Mouse (Mus musculus) MEL (cell line): ENCODE measurements around the gene Alg2.

ENCODE experiments used
- CTCF ChIP-seq, 3 experiments: IDR thresholded peaks in 2 of 3; conservative IDR thresholded peaks in 1 of 3; 2 replicates each; pipeline ENCODE4 v1.5.1; 2011 to 2012; ENCODE audit warnings: low read length in 3 of 3, low read depth in 2 of 3, mild to moderate bottlenecking in 2 of 3, improper control_type of control experiment in 1 of 3, inconsistent platforms in 1 of 3, mixed read lengths in 1 of 3, moderate library complexity in 1 of 3; ENCODE audit not compliant: control insufficient read depth in 1 of 3, insufficient read depth in 1 of 3, poor library complexity in 1 of 3, severe bottlenecking in 1 of 3
- EP300 ChIP-seq, 2 experiments: IDR thresholded peaks; 2 replicates each; pipeline ENCODE4 v1.6.1; 2011; ENCODE audit warnings: improper control_type of control experiment in 2 of 2, low read length in 2 of 2, low read depth in 1 of 2, mild to moderate bottlenecking in 1 of 2
- GATA1 ChIP-seq: IDR thresholded peaks from 2 replicates; pipeline ENCODE4 v1.6.1; 2011; ENCODE audit warnings: low read depth, low read length, improper control_type of control experiment
- JUND ChIP-seq: IDR thresholded peaks from 2 replicates; pipeline ENCODE4 v1.6.1; 2011; ENCODE audit warnings: low read depth, mild to moderate bottlenecking, improper control_type of control experiment, low read length
- MAZ ChIP-seq: IDR thresholded peaks from 2 replicates; pipeline ENCODE4 v1.6.1; 2012; ENCODE audit warnings: low read depth, mild to moderate bottlenecking, inconsistent platforms, low read length, improper control_type of control experiment
- MYC ChIP-seq: IDR thresholded peaks from 2 replicates; pipeline ENCODE4 v1.6.1; 2011; ENCODE audit warnings: low read depth, mild to moderate bottlenecking, low read length, improper control_type of control experiment, moderate library complexity
- POLR2A ChIP-seq, 2 experiments: IDR thresholded peaks; 2 replicates each; pipeline ENCODE4 v1.6.1; 2011 to 2012; ENCODE audit warnings: low read length in 2 of 2, mild to moderate bottlenecking in 2 of 2, control low read depth in 1 of 2, improper control_type of control experiment in 1 of 2, low read depth in 1 of 2, moderate library complexity in 1 of 2; ENCODE audit not compliant: control insufficient read depth in 1 of 2, insufficient read depth in 1 of 2, poor library complexity in 1 of 2
- USF1 ChIP-seq: IDR thresholded peaks from 2 replicates; pipeline ENCODE4 v1.6.1; 2014; ENCODE audit warnings: low read depth, mild to moderate bottlenecking, inconsistent platforms, low read length, improper control_type of control experiment, moderate library complexity

DNA sequence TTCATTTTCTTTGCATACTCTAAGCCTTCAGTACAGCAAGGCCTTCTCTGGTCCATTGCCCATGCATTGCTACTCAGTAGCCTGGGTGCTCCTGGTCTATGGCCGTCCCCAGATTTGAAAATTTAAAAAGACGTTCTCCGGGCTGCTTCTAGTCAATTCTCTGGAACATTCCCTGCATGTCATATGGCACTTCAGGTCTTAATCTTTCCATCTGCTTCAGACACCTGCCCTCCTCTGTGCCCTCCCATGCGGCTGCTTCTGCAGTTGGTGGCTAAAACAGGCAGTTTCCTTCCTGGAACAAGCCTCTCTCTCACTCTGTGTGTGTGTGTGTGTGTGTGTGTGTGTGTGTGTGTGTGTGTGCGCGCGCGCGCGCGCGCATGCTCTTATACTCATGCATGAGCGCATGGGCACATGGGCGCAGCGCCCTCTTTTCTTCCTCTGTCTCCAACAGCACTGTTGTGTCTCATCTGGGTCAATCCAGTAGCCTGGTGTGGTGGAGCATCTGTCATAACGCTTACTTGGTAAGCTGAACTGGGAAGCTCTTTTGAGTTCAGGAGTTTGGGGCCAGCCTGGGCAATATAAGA lies 48.8 kb downstream of the Alg2 start:
- TF ChIP-seq CTCF (IDR thresholded peaks at IDR 0.05 in 2 of 3, conservative IDR thresholded peaks at IDR 0.05 in 1 of 3; ENCODE audit: control insufficient read depth in 1 of 3, insufficient read depth in 1 of 3, low read depth in 2 of 3, low read length in 3 of 3, poor library complexity in 1 of 3, severe bottlenecking in 1 of 3) (no peak), GATA1 (no peak), USF1 (no peak), MAZ (no peak), POLR2A (IDR thresholded peaks at IDR 0.05; ENCODE audit: control insufficient read depth in 1 of 2, insufficient read depth in 1 of 2, low read depth in 1 of 2, low read length in 2 of 2, poor library complexity in 1 of 2) (no peak), MYC (no peak), JUND (no peak), EP300 (IDR thresholded peaks at IDR 0.05; ENCODE audit: low read depth in 1 of 2, low read length in 2 of 2) (no peak)
